ENCODE assay signal across 17 mouse cellular contexts in genomic region chr6:24450241-24450640, GRCm38 (mm10).
"Had no signal": no experiment of that assay in that cellular context is flagged by ENCODE, and none has a peak within 500 bp of the region (broad histone marks: within the 10 kb centered on the region; RNA-seq: fewer than 3 reads in every experiment).

No protein-coding gene starts in this region.

- H3K4me3 ChIP-seq: limb, embryonic 10.5 days; limb, embryonic 13.5 days; liver, embryonic 12.5 days; liver, embryonic 15.5 days; midbrain, embryonic 12.5 days; midbrain, embryonic 15.5 days; neural tube, embryonic 13.5 days; stomach, embryonic 15.5 days had no signal

- H3K36me3 ChIP-seq: limb, embryonic 10.5 days; limb, embryonic 13.5 days; liver, embryonic 12.5 days; liver, embryonic 15.5 days; midbrain, embryonic 12.5 days; midbrain, embryonic 15.5 days; neural tube, embryonic 13.5 days; stomach, embryonic 15.5 days had no signal

- H3K27me3 ChIP-seq: limb, embryonic 13.5 days; liver, embryonic 12.5 days; liver, embryonic 15.5 days; midbrain, embryonic 12.5 days; midbrain, embryonic 15.5 days; neural tube, embryonic 13.5 days; stomach, embryonic 15.5 days had no signal

- H3K27ac ChIP-seq: kidney, postnatal 0 days; limb, embryonic 10.5 days; limb, embryonic 13.5 days; liver, embryonic 12.5 days; liver, embryonic 15.5 days; macrophage; midbrain, embryonic 12.5 days; midbrain, embryonic 15.5 days; neural tube, embryonic 13.5 days; stomach, embryonic 15.5 days had no signal

- H3K9me3 ChIP-seq: limb, embryonic 10.5 days; limb, embryonic 13.5 days; liver, embryonic 12.5 days; liver, embryonic 15.5 days; midbrain, embryonic 12.5 days; midbrain, embryonic 15.5 days; neural tube, embryonic 13.5 days; stomach, embryonic 15.5 days had no signal

- ATAC-seq: liver, embryonic 12.5 days; midbrain, embryonic 15.5 days had no signal

- H3K9ac ChIP-seq: limb, embryonic 13.5 days; liver, embryonic 12.5 days; liver, embryonic 15.5 days; midbrain, embryonic 12.5 days; midbrain, embryonic 15.5 days; neural tube, embryonic 13.5 days; stomach, embryonic 15.5 days had no signal

- DNase-seq: kidney, postnatal 25 days; liver; lung, adult 18-20 months; retina, postnatal 1 day; right cerebral cortex, postnatal 25 days; spleen, adult 18-20 months; thymus, postnatal 25 days had no signal

- H3K4me2 ChIP-seq: limb, embryonic 13.5 days; liver, embryonic 12.5 days; liver, embryonic 15.5 days; midbrain, embryonic 12.5 days; midbrain, embryonic 15.5 days; neural tube, embryonic 13.5 days; stomach, embryonic 15.5 days had no signal

- H3K4me1 ChIP-seq: limb, embryonic 10.5 days; limb, embryonic 13.5 days; liver, embryonic 12.5 days; liver, embryonic 15.5 days; midbrain, embryonic 12.5 days; midbrain, embryonic 15.5 days; neural tube, embryonic 13.5 days; stomach, embryonic 15.5 days had no signal
